Mouse (Mus musculus) cerebellum, adult 9-11 months (tissue): ENCODE measurements around the gene Hist1h2af.
"Not testable (repeated sequence)": the region's sequence is repeated elsewhere in the genome, so short reads cannot be mapped to it uniquely, and the experiment has no call there.

Source experiments
- DNase-seq: peaks from one replicate; pipeline ENCODE4 v3.0.0; 2022

The Hist1h2af gene

GRCm38 (mm10) chr13:23536076-23536822, 2.5 kb downstream of the Hist1h2af start:
- no peak for DNase-seq

GRCm38 (mm10) chr13:23537006-23537710, 3.5 kb downstream of the Hist1h2af start:
- DNase-seq = no peak

- no peak for DNase-seq
Measured at GRCm38 (mm10) chr13:23538249-23538648, 4.5 kb downstream of the Hist1h2af start.

- DNase-seq = not testable (repeated sequence)
Measured at GRCm38 (mm10) chr13:23539821-23540220, 6.1 kb downstream of the Hist1h2af start.

- no peak for DNase-seq
Measured at GRCm38 (mm10) chr13:23541497-23541896, 7.8 kb downstream of the Hist1h2af start.

GRCm38 (mm10) chr13:23542225-23542980, 8.7 kb downstream of the Hist1h2af start:
- not testable (repeated sequence) for DNase-seq

- peak; percentile 67 for DNase-seq
Measured at GRCm38 (mm10) chr13:23542999-23543607, 9.4 kb downstream of the Hist1h2af start, which contains the start of gene Hist1h2bh. Hist1h2bh (minus strand) TSS chr13:23543392.

GRCm38 (mm10) chr13:23543965-23544786, 10.5 kb downstream of the Hist1h2af start, which contains the start of gene Hist1h3f:
Hist1h3f (plus strand) TSS chr13:23544052.
- DNase-seq = peak; percentile 86

- not testable (repeated sequence) for DNase-seq
Measured at GRCm38 (mm10) chr13:23544787-23545120, 11.0 kb downstream of the Hist1h2af start.

- no peak for DNase-seq
Measured at GRCm38 (mm10) chr13:23546694-23547093, 13.0 kb downstream of the Hist1h2af start.

GRCm38 (mm10) chr13:23550761-23551145, 17.0 kb downstream of the Hist1h2af start:
- no peak for DNase-seq

- peak; percentile 94 for DNase-seq
Measured at GRCm38 (mm10) chr13:23551146-23551834, 17.6 kb downstream of the Hist1h2af start, which contains the start of gene Hist1h4f. Hist1h4f (minus strand) TSS chr13:23551648.

- DNase-seq = no peak
Measured at GRCm38 (mm10) chr13:23551931-23552914, 18.5 kb downstream of the Hist1h2af start.

- no peak for DNase-seq
Measured at GRCm38 (mm10) chr13:23552962-23553361, 19.3 kb downstream of the Hist1h2af start, which contains the start of gene Hist1h1d. Hist1h1d (plus strand) TSS chr13:23553262.

GRCm38 (mm10) chr13:23554393-23554792, 20.7 kb downstream of the Hist1h2af start:
- no peak for DNase-seq

- DNase-seq = peak; percentile 78
Measured at GRCm38 (mm10) chr13:23554925-23555838, 21.5 kb downstream of the Hist1h2af start.

GRCm38 (mm10) chr13:23555839-23556416, 22.2 kb downstream of the Hist1h2af start:
- DNase-seq = peak; percentile 82

GRCm38 (mm10) chr13:23556906-23557305, 23.2 kb downstream of the Hist1h2af start:
- DNase-seq = no peak
